Mouse (Mus musculus) spleen, adult 2 months (tissue): ENCODE measurements around the gene Adamts13. TPM values are rescaled to one million over a fixed set of nuclear protein-coding genes. Genes with fewer than 3 reads are reported as not detected.

Experiments used
- DNase-seq, 2 experiments: peaks; one replicate each; pipeline versions ENCODE4 v3.0.0 to v3.0.0-alpha.2; 2012 to 2021; ENCODE audit warnings: low spot score in 2 of 2, low read depth in 1 of 2
- H3K27ac ChIP-seq: fragments of 200-500 bp; 2 replicates; pipeline ENCODE4 v1.5.1; 2012; ENCODE audit warnings: low read length, inconsistent platforms; ENCODE audit not compliant: insufficient read depth
- H3K27me3 ChIP-seq: fragments of 200-500 bp; 2 replicates; pipeline ENCODE4 v1.6.1; 2012; ENCODE audit warnings: mild to moderate bottlenecking, moderate library complexity, low read length, inconsistent platforms; ENCODE audit not compliant: control insufficient read depth, insufficient read depth
- H3K36me3 ChIP-seq: fragments of 200-500 bp; 2 replicates; pipeline ENCODE4 v1.6.1; 2012; ENCODE audit warnings: mild to moderate bottlenecking, low read length, inconsistent platforms; ENCODE audit not compliant: control insufficient read depth, insufficient read depth
- H3K4me1 ChIP-seq: fragments of 200-500 bp; 2 replicates; pipeline ENCODE4 v1.6.1; 2011; ENCODE audit warnings: inconsistent platforms; ENCODE audit not compliant: control insufficient read depth, insufficient read depth, insufficient read length
- H3K4me3 ChIP-seq: fragments of 200-500 bp; 2 replicates; pipeline ENCODE4 v1.5.1; 2011; ENCODE audit warnings: mild to moderate bottlenecking, inconsistent platforms; ENCODE audit not compliant: insufficient read depth, insufficient read length; ENCODE audit errors: extremely low read depth
- CTCF ChIP-seq: fragments of 200-500 bp; IDR thresholded peaks from 2 replicates; pipeline ENCODE4 v1.5.1; 2011; ENCODE audit warnings: mild to moderate bottlenecking, inconsistent platforms; ENCODE audit not compliant: insufficient read depth, insufficient read length, insufficient replicate concordance; ENCODE audit errors: extremely low read depth
- POLR2A ChIP-seq: fragments of 200-500 bp; IDR thresholded peaks from 2 replicates; pipeline ENCODE4 v1.6.1; 2011; ENCODE audit warnings: low read depth, low read length, inconsistent platforms
- WGBS: fragments of 180-500 bp; shearing (Covaris S2); methylation state at CpG from one replicate; pipeline ENCODE4 v1.1.7; 2018; 5-methylcytosine and 5-hydroxymethylcytosine counted together
- polyA plus RNA-seq: library from polyadenylated mRNA; depleted of rRNA; stranded (reverse); fragments of >200 nt; gene quantifications from 2 replicates; pipeline ENCODE4 v1.2.3, GENCODE M21; 2012

Gene Adamts13
- polyA plus RNA-seq, 1 experiment, result 2.4 TPM

GRCm38 (mm10) chr2:27022612-27023011 lies 49.4 kb downstream of the Adamts13 start:
- 86% methylated on average over 6 of the region's 6 CpGs for WGBS
- Histone ChIP-seq H3K36me3 (peaks cover 9% of the 10 kb centered on the region), H3K27me3 (no peaks in the 10 kb centered on the region), H3K27ac (no peak overlapping the region), H3K4me1 (peaks cover 23% of the 10 kb centered on the region), H3K4me3 (no peak overlapping the region)
- DNase-seq, result no peak
- no peak for TF ChIP-seq CTCF
- no peak for TF ChIP-seq POLR2A

- no peak overlapping the region for H3K27ac ChIP-seq
- no peak for TF ChIP-seq POLR2A
- TF ChIP-seq CTCF, result no peak
- no peak for DNase-seq
- H3K4me1 ChIP-seq, result peaks cover 26% of the 10 kb centered on the region
- 89% methylated on average over 14 of the region's 14 CpGs for WGBS
- H3K4me3 ChIP-seq, result no peak overlapping the region
- peaks cover 2% of the 10 kb centered on the region for H3K36me3 ChIP-seq
- H3K27me3 ChIP-seq, result no peaks in the 10 kb centered on the region
Observed at GRCm38 (mm10) chr2:27024136-27024535, 50.9 kb downstream of the Adamts13 start.

DNA sequence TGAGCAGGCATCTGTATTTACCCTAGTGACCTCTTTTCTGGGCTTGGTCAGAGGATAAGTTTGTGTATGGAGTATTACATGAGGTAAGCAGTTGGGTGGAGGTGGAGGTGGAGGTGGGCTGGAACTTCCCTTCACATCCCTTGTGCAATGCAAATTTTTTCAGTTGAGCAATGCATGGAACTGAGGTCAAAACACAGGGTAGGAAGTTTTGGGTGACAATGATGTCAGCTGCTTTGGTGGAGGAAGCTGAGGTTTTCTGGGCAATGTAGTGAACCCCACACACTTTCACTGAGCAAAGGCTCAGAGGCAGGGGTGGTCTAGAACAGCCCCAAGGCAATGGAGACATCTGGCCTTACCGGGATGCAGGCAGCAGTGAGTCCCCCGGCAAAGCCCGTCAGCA lies 52.3 kb downstream of the Adamts13 start:
- H3K4me3 ChIP-seq, result no peak overlapping the region

GRCm38 (mm10) chr2:27026332-27026731 lies 53.1 kb downstream of the Adamts13 start:
- TF ChIP-seq POLR2A, result no peak
- no peak for TF ChIP-seq CTCF
- Histone ChIP-seq H3K4me1 (peaks cover 26% of the 10 kb centered on the region), H3K4me3 (no peak overlapping the region), H3K27me3 (no peaks in the 10 kb centered on the region), H3K36me3 (no peaks in the 10 kb centered on the region), H3K27ac (no peak overlapping the region; the same call in 1 of the 2 replicates)
- 90% methylated on average over 3 of the region's 3 CpGs for WGBS
- DNase-seq, result no peak

More for the DNA sequence above, 52.3 kb downstream of the Adamts13 start:
- TF ChIP-seq POLR2A (no peak), CTCF (no peak)
- DNase-seq, result peak; percentile 30 to 60
- Histone ChIP-seq H3K27me3 (no peaks in the 10 kb centered on the region), H3K4me1 (peaks cover 26% of the 10 kb centered on the region), H3K27ac (peak overlapping the region; percentile 73), H3K36me3 (peaks cover 2% of the 10 kb centered on the region; the same call in 1 of the 2 replicates)
- 19% methylated on average over 3 of the region's 3 CpGs for WGBS

DNA sequence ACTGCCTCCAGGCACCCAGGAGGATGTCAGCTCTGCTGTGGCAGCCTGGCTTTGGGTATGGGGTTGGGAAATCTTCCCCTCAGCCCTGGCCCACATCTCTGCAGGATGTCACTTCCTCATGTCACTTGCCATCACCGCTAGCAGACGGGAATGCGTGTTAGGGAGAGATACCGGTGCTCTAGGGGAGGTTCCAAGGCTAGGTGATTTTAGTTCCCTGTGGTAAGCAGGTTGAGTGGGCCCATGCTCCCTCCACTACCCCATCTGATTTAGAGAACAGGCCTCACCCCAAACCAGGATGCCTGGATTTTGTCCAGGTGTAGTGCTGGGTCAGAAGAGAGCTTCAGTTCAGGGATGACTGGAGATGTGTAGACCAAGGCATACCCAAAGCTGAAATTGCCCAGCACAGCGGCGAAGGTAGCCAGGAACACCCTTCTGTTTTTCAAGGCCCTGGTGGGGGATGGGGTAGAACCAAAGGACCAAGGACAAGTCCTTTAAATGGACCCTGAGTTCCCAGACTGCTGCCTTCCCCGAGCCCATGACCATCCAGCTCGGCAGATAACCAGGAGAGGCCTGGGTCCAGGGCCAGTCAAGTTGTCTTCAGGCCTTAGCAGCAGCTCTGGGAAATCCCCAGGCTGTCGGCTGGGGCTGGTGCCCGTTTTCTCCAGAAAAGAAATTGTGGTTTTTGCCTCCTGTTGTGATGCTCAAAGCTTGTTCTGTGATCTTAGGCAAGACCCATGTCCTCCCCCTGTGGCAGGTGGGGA lies 53.8 kb downstream of the Adamts13 start:
- no peaks in the 10 kb centered on the region for H3K27me3 ChIP-seq
- WGBS, result 59% methylated on average over 10 of the region's 10 CpGs
- no peak for TF ChIP-seq CTCF
- TF ChIP-seq POLR2A, result no peak
- peak overlapping the region; percentile 10; the same call in 1 of the 2 replicates for H3K27ac ChIP-seq
- H3K4me1 ChIP-seq, result peaks cover 26% of the 10 kb centered on the region
- no peak for DNase-seq
- no peaks in the 10 kb centered on the region for H3K36me3 ChIP-seq
- H3K4me3 ChIP-seq, result peak overlapping the region; percentile 51

GRCm38 (mm10) chr2:27027618-27028436 lies 54.6 kb downstream of the Adamts13 start, which contains the start of gene Slc2a6:
Gene Slc2a6 (minus strand): TSS chr2:27027998.
- TF ChIP-seq CTCF (no peak), POLR2A (no peak)

More at GRCm38 (mm10) chr2:27027618-27028436, 54.6 kb downstream of the Adamts13 start, which contains the start of gene Slc2a6:
- peak within 1 kb of the TSS; percentile 84 for H3K27ac ChIP-seq
- 5% methylated on average over 38 of the region's 38 CpGs for WGBS
- peak within 1 kb of the TSS; percentile 55 for H3K4me3 ChIP-seq
- H3K4me1 ChIP-seq, result peaks cover 26% of the 10 kb centered on the region
- no peaks in the 10 kb centered on the region for H3K36me3 ChIP-seq
- peak; percentile 67 to 90 for DNase-seq
- no peaks in the 10 kb centered on the region for H3K27me3 ChIP-seq
